Mouse (Mus musculus) heart, embryonic 16.5 days (tissue): ENCODE results near the gene Rspo3. TPM values are rescaled to one million over a fixed set of nuclear protein-coding genes. Genes with fewer than 3 reads are reported as not detected.

Experiments
- ATAC-seq: fragments of 200-750 bp; cut with Nextera tagmentation; replicated peaks from 2 replicates; pipeline ENCODE4 v1.8.0; 2017; ENCODE audit warnings: moderate number of reproducible peaks; ENCODE audit not compliant: insufficient read depth, low FRiP score; ENCODE audit errors: extremely low read depth
- H3K27ac ChIP-seq: fragments of 300-500 bp; sonication (generic); 2 replicates; pipeline ENCODE4 v1.5.1; 2014; ENCODE audit warnings: mild to moderate bottlenecking, low read length, control low read depth, moderate library complexity
- H3K27me3 ChIP-seq: fragments of 300-500 bp; sonication (generic); 2 replicates; pipeline ENCODE4 v1.6.1; 2014; ENCODE audit warnings: low read length, mixed read lengths; ENCODE audit not compliant: control insufficient read depth, insufficient read depth
- H3K36me3 ChIP-seq: fragments of 300-500 bp; sonication (generic); 2 replicates; pipeline ENCODE4 v1.6.1; 2014; ENCODE audit not compliant: control insufficient read depth, insufficient read depth
- H3K4me1 ChIP-seq: fragments of 300-500 bp; sonication (generic); 2 replicates; pipeline ENCODE4 v1.6.1; 2014; ENCODE audit warnings: low read length, mixed read lengths; ENCODE audit not compliant: control insufficient read depth, insufficient read depth
- H3K4me2 ChIP-seq: fragments of 300-500 bp; sonication (generic); 2 replicates; pipeline ENCODE4 v1.6.1; 2014; ENCODE audit warnings: low read depth, mild to moderate bottlenecking, control low read depth, low read length
- H3K4me3 ChIP-seq: fragments of 300-500 bp; sonication (generic); 2 replicates; pipeline ENCODE4 v1.5.1; 2014; ENCODE audit warnings: mild to moderate bottlenecking, control low read depth, low read length
- H3K9ac ChIP-seq: fragments of 300-500 bp; sonication (generic); 2 replicates; pipeline ENCODE4 v1.6.1; 2014; ENCODE audit warnings: low read length, control low read depth
- H3K9me3 ChIP-seq: fragments of 300-500 bp; sonication (generic); replicated peaks from 2 replicates; pipeline ENCODE4 v1.6.1; 2016; ENCODE audit warnings: low read length; ENCODE audit not compliant: control insufficient read depth
- WGBS: fragments of 180-500 bp; shearing (Covaris S2); extraction: QIAGEN DNeasy Blood & Tissue Kit; methylation state at CpG from one replicate; pipeline ENCODE4 v1.1.7; 2014; 5-methylcytosine and 5-hydroxymethylcytosine counted together
- polyA plus RNA-seq: library from polyadenylated mRNA; unstranded; fragments of >200 nt; fragmentation: Nextera tagmentation; extraction: Ambion mirVana; gene quantifications from 2 replicates; pipeline ENCODE4 v1.2.1, GENCODE M21; 2015

Rspo3 gene
- polyA plus RNA-seq, 1 experiment from 2014 or later: 3.1 TPM

DNA sequence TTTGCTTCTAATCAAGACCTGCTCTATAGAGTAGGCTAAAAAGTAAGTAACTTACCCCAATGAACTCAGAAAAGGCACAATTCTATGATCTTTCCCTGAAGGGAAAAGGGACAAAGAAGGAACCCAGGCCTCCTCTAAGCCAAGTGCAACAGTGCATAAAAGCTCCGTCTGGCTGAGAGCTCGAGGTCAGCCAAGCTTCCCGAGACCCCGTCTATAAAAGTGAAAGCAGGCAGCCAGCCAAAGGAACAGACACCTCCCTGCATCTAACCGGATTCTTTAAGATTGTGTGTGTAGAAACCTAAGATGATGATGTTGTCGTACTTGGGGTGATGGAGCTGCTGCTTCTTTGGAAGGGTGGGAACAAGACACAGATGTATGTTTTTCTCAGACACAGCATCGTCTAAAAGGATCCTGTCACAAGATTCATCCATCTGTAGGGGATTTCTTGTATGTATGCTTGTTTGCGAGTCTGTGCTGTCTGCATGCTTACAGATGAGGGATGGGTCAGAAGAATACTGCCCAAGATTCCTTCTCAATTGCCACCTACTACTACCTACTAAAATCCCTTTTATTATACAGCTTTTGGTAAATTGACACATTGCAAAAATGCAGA is 132.9 kb downstream of the Rspo3 start:
- Histone ChIP-seq H3K27ac (no peak overlapping the region), H3K4me1 (no peaks in the 10 kb centered on the region), H3K9me3 (no peaks in the 10 kb centered on the region), H3K27me3 (no peaks in the 10 kb centered on the region), H3K4me3 (no peak overlapping the region), H3K4me2 (0 out of 2 replicates have a peak overlapping the region, but pooled peaks have one; percentile 7), H3K36me3 (no peaks in the 10 kb centered on the region), H3K9ac (no peak overlapping the region)
- ATAC-seq: no peak
- WGBS: 53% methylated on average over 8 of the region's 8 CpGs

Other genes starting within 250 kb of the Rspo3 start
- gene Echdc1, start 222.7 kb downstream of the Rspo3 start, polyA plus RNA-seq: 25.5 and 29.1 TPM in 2 replicates
- gene Rnf146, start 173.4 kb downstream of the Rspo3 start, polyA plus RNA-seq: 39.8 and 46.9 TPM in 2 replicates